Mouse (Mus musculus): ENCODE measurements at regions not wholly inside any gene's neighbourhood (a gene's known extent, or its start where the extent isn't known, plus 50 kb on each side); places are given as distances from the start of the nearest gene placed in this dataset.

GRCm38 (mm10) chr10:111784065-111784853 is 188.2 kb upstream of the Krr1 start:
- H3K27ac ChIP-seq: no peak overlapping the region
- intact Hi-C loops (cut with DNase I): no loop called here
- no peak for TF ChIP-seq CTCF (IDR thresholded peaks at IDR 0.05)
- no peak for DNase-seq (ENCODE audit: extremely low spot score in 1 of 2, low spot score in 2 of 2)
- H3K4me3 ChIP-seq: no peak overlapping the region

- intact Hi-C loops (cut with DNase I): no loop called here
- no peak for TF ChIP-seq CTCF (IDR thresholded peaks at IDR 0.05)
- H3K27ac ChIP-seq: no peak overlapping the region
- H3K4me3 ChIP-seq: no peak overlapping the region
- no peak for DNase-seq (ENCODE audit: extremely low spot score in 1 of 2, low spot score in 2 of 2)
These were observed 185.3 kb upstream of the Krr1 start for GRCm38 (mm10) chr10:111787175-111787574.

GRCm38 (mm10) chr10:111789264-111789663 is 183.2 kb upstream of the Krr1 start:
- H3K4me3 ChIP-seq: no peak overlapping the region
- no peak overlapping the region for H3K27ac ChIP-seq
- no peak for DNase-seq (ENCODE audit: extremely low spot score in 1 of 2, low spot score in 2 of 2)
- intact Hi-C loops (cut with DNase I): no loop called here
- TF ChIP-seq CTCF (IDR thresholded peaks at IDR 0.05): no peak

- no peak for TF ChIP-seq CTCF (IDR thresholded peaks at IDR 0.05)
- H3K27ac ChIP-seq: no peak overlapping the region
- no peak overlapping the region for H3K4me3 ChIP-seq
- DNase-seq (ENCODE audit: extremely low spot score in 1 of 2, low spot score in 2 of 2): no peak
- intact Hi-C loops (cut with DNase I): no loop called here
These were observed 181.6 kb upstream of the Krr1 start for GRCm38 (mm10) chr10:111790911-111791310.

GRCm38 (mm10) chr10:111795056-111795455 is 177.4 kb upstream of the Krr1 start:
- H3K4me3 ChIP-seq: no peak overlapping the region
- no peak overlapping the region for H3K27ac ChIP-seq
- DNase-seq (ENCODE audit: extremely low spot score in 1 of 2, low spot score in 2 of 2): no peak
- intact Hi-C loops (cut with DNase I): no loop called here
- TF ChIP-seq CTCF (IDR thresholded peaks at IDR 0.05): no peak

GRCm38 (mm10) chr10:111795756-111796155 is 176.7 kb upstream of the Krr1 start:
- intact Hi-C loops (cut with DNase I): no loop called here
- TF ChIP-seq CTCF (IDR thresholded peaks at IDR 0.05): no peak
- no peak for DNase-seq (ENCODE audit: extremely low spot score in 1 of 2, low spot score in 2 of 2)
- H3K4me3 ChIP-seq: no peak overlapping the region
- no peak overlapping the region for H3K27ac ChIP-seq

- TF ChIP-seq CTCF (IDR thresholded peaks at IDR 0.05): no peak
- intact Hi-C loops (cut with DNase I): no loop called here
- no peak overlapping the region for H3K27ac ChIP-seq
- DNase-seq (ENCODE audit: extremely low spot score in 1 of 2, low spot score in 2 of 2): no peak
- no peak overlapping the region for H3K4me3 ChIP-seq
These were observed 173.6 kb upstream of the Krr1 start for GRCm38 (mm10) chr10:111798851-111799281.

GRCm38 (mm10) chr10:111799850-111800589 is 172.4 kb upstream of the Krr1 start:
- TF ChIP-seq CTCF (IDR thresholded peaks at IDR 0.05): no peak
- DNase-seq (ENCODE audit: extremely low spot score in 1 of 2, low spot score in 2 of 2): no peak
- intact Hi-C loops (cut with DNase I): no loop called here
- Histone ChIP-seq H3K4me3 (no peak overlapping the region), H3K27ac (no peak overlapping the region)

- intact Hi-C loops (cut with DNase I): no loop called here
- no peak overlapping the region for H3K27ac ChIP-seq
- no peak overlapping the region for H3K4me3 ChIP-seq
- no peak for DNase-seq (ENCODE audit: extremely low spot score in 1 of 2, low spot score in 2 of 2)
- no peak for TF ChIP-seq CTCF (IDR thresholded peaks at IDR 0.05)
These were observed 171.9 kb upstream of the Krr1 start for GRCm38 (mm10) chr10:111800590-111800935.

- no peak for TF ChIP-seq CTCF (IDR thresholded peaks at IDR 0.05)
- intact Hi-C loops (cut with DNase I): no loop called here
These were observed 171.3 kb upstream of the Krr1 start for GRCm38 (mm10) chr10:111801021-111801793.

GRCm38 (mm10) chr10:111801794-111802359 is 170.6 kb upstream of the Krr1 start:
- no peak for DNase-seq (ENCODE audit: extremely low spot score in 1 of 2, low spot score in 2 of 2)
- Histone ChIP-seq H3K27ac (no peak overlapping the region), H3K4me3 (no peak overlapping the region)
- intact Hi-C loops (cut with DNase I): no loop called here
- TF ChIP-seq CTCF (IDR thresholded peaks at IDR 0.05): no peak

More at GRCm38 (mm10) chr10:111801021-111801793, 171.3 kb upstream of the Krr1 start:
- DNase-seq (ENCODE audit: extremely low spot score in 1 of 2, low spot score in 2 of 2): no peak
- Histone ChIP-seq H3K27ac (no peak overlapping the region), H3K4me3 (no peak overlapping the region)

GRCm38 (mm10) chr10:111806333-111806732 is 166.1 kb upstream of the Krr1 start:
- intact Hi-C loops (cut with DNase I): no loop called here
- Histone ChIP-seq H3K4me3 (no peak overlapping the region), H3K27ac (no peak overlapping the region)
- TF ChIP-seq CTCF (IDR thresholded peaks at IDR 0.05): no peak
- DNase-seq (ENCODE audit: extremely low spot score in 1 of 2, low spot score in 2 of 2): no peak

Measured in left cerebral cortex, adult 2 months (tissue).